Mouse (Mus musculus): Measurements from ENCODE around the gene Fam57b. TPM values are rescaled to one million over a fixed set of nuclear protein-coding genes. Genes with fewer than 3 reads are reported as not detected.

Fam57b gene
- 10 to 100 TPM; 12.9 to 13.7 TPM for total RNA-seq (2021)
- long read RNA-seq, experiment 1, partial matches to known transcripts = 0 of 5 reads
- long read RNA-seq, experiment 1, other reads (novel, unspliced or antisense) = 4 of 5 reads
- long read RNA-seq, experiment 2, partial matches to known transcripts = 3 of 4 reads
- long read RNA-seq, experiment 2, other reads (novel, unspliced or antisense) = 1 of 4 reads

DNA sequence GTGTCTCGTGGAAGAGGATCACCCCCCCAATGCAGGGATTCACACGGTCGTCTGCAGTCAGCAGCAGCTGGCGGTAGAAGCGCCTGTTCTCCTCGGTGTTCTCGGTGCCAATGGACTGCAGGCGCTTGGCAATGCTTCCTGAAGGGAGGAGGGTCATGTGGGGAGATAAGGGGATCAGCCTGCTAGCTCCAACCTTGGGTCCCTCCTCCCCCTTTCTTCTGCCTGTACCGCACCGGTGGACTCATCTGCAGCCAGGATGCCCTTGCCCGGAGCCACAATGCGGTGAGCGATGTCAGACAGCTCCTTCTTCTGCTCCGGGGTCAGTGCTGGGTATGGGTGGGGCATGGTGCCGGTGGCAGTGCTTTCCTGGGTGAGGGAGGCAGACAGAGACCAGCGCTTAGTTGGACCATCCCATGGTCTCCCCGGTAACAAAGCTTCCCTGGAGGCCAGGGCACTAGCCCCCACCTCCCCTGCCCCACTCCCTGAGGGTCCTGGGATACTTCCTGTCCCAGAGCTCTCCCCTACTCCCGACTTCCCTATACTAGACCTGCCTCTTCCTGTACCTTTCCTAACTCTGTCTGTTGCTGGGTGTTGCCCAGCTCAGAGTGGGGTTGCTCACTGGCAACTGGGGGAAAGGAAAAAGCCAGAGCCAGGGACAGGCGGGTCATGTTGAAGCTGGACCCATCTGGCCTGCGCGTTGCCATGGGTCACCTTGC, at the start of gene Fam57b:
TSS of gene Fam57b (plus strand) at position 258 of the 716 bp plus-strand sequence.
- intact Hi-C loops (cut with DNase I) = loop anchor here (10.0 kb wide), 2 partner anchors 547 to 677 kb away; partner anchors contain the start of genes Fbrs and Zfp768
- DNase-seq = peak; percentile 55 to 62

DNA sequence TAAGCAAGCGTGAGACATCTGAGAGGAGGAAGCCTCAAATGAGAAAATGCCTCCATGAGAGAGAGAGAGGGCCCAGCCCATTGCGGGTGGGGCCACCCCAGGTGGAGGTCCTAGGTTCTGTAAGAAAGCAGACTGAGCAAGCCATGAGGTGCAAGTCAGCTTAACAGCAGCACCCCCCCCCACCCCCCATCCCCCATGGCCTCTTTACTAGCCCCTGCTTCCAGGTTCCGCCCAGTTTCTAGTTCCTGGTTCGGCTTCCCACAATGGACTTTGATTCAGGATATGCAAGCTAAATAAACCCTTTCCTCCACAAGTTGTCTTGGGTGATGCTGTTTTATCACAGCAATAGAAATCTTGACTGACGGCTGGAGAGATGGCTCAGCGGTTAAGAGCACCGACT, 48.6 kb upstream of the Fam57b start:
- intact Hi-C loops (cut with DNase I) = no loop called here

DNA sequence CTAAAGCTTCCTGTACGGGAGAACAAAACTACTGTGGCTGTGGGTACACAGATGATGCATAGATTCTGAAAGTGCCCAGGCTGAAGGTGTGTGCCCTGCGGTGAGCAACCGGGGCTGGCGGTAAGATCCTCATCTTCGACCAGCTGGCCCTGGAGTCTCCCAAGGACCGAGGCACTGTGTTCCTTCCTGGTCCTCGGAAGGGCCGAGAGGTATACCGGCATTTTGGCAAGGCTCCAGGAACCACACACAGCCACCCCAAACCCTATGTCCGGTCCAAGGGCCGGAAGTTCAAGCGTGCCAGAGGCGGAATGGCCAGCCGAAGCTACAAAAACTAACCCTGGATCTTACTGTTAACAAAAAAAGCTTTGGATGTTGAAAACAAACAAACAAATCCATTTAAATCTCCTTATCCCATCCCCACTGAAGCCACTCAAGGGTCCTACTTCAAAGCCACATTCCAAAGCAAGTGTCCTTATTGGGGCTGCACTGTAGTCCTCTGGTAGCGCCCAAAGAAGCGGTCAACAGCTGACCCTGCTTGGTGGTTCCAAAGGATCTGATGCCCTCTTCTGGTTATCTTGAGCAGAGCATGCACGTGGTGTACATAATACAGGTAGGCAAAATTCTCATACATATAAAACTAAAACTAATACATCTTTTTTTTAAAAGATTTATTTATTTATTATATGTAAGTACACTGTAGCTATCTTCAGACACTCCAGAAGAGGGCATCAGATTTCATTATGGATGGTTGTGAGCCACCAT, 47.7 kb upstream of the Fam57b start:
- intact Hi-C loops (cut with DNase I) = no loop called here

More for the DNA sequence above, 48.6 kb upstream of the Fam57b start:
- DNase-seq = no peak

DNA sequence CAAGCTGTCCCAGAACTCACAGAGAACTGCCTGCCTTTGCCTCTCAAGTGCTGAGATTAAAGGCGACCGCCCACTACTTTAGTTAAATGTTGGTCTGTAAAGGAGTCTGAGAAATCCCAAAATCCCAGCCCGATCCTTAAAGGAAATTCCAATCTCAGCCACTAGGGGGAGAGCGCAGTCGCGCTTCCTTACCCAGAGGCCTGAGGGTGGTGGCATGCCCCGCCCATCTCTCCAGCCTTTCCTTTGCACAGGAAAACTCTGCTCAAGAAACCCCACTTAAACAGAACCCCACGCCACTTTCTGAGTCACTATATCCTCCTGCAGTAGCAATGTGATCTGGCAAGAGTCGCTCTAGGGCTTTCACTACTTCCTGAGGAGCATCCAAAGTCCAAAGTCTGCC, 42.6 kb upstream of the Fam57b start:
- peak; percentile 76 to 86 for DNase-seq
- intact Hi-C loops (cut with DNase I) = loop anchor here (5.0 kb wide), 1 partner anchor 352 kb away; no protein-coding TSS in a partner anchor

More for the DNA sequence above, 47.7 kb upstream of the Fam57b start:
- no peak for DNase-seq

DNA sequence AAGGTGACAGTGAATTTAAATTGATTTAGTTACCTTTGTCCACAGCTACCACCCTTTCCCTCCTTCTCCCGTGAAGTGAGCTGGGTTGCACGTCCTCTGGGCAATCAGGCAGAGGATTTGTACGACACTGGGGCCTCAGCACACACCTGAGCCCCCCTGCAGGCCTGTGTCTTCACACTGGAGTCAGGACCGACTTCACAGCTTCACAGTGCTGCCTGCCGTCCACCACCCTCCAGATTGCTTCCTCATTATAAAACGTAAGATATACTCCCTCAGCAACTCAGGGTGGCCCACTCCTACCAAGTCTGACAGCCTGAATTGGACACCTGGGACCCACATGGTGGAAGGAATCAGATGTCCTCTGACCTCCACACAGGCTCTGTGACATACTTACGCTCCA, 38.9 kb upstream of the Fam57b start:
- intact Hi-C loops (cut with DNase I) = loop anchor here (5.0 kb wide), 1 partner anchor 349 kb away; no protein-coding TSS in a partner anchor

DNA sequence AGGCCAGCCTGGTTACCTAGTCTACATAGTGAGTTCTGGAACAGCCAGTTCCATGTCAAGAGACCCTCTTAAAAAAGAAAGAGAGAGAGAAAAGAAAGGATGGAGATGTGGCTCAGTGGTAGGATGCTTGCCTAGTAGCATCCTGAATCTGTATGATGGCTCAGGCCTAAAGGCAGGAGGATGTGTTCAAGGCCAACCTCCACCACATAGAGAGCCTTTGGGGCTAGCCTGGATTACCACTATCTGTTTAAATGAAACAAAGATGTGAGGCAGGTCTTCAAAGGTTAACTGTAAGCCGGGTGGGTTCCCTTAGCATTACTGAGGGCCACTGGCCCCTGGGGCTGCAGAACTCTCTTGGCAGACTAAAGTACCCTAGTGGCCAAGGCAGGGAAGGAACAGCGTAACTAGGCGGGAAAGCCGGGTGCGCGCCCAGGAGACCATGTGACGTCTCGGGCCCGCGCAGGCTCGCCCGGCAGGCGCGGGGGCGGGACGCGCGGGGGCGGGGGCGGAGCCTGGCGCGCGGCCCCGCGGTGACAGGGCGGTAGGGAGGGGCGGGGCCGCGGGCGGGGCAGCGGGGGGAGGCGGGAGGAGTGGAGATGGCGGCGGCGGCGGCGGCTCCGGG, 38.3 kb upstream of the Fam57b start, which contains the start of gene Mapk3:
TSS of gene Mapk3 (plus strand) at position 552 of the 622 bp plus-strand sequence.
- intact Hi-C loops (cut with DNase I) = loop anchor here (5.0 kb wide), 1 partner anchor 348 kb away; no protein-coding TSS in a partner anchor
- DNase-seq = peak; percentile 92 to 93

More for the DNA sequence above, 38.9 kb upstream of the Fam57b start:
- no peak for DNase-seq

DNA sequence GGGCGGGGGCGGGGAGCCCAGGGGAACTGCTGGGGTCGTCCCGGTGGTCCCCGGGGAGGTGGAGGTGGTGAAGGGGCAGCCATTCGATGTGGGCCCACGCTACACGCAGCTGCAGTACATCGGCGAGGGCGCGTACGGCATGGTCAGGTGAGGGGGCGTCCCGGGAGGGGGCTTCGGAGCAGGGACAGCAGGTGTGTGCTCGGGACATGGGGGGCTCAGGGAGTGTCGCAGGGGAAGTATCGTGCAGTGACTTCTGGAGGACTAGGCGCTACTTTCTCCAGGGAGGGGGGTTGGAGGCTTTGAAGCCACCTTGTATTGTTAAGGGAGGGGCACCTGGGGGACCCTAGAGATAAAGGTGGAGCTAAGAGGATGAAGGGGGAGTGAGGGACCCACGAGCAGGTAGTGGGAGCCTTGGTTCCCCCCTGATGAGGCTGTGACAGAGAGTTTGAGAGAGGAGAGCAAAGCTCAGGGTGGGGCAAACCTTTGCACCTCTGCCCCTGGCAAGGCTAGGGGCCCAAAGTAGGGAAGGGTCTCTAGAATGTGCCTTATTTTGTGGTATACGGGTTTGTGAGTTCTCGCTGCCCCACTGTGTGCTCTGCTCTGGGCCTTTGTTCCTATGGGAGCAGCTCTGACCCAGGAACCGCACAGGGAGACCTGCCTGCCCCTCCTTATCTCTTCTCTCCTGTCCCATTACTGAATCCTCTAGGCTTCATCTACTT, 37.6 kb upstream of the Fam57b start:
- no peak for DNase-seq
- intact Hi-C loops (cut with DNase I) = loop anchor here (2.0 to 5.0 kb wide), 2 partner anchors 15 to 347 kb away; no protein-coding TSS in a partner anchor

DNA sequence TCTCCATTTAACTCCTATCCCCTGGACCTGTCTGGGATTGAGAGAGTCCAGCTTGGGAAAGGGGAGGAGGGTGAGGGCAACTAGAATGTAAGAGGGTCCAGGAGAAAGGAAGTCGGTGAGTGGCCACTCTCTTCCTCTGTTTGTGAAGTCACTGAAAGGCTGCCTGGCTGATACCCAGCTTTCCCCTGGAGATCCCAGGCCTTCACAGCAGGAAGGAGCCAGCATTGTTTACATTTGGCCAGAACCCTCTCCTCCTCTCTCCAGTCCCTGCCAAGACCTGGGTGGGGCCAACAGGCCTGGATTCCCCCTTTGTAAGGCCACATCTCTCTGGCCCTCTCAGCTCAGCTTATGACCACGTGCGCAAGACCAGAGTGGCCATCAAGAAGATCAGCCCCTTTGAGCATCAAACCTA, 37.1 kb upstream of the Fam57b start:
- intact Hi-C loops (cut with DNase I) = loop anchor here (2.0 kb wide), 1 partner anchor 14 kb away; no protein-coding TSS in a partner anchor
- DNase-seq = peak; percentile 80 to 82

DNA sequence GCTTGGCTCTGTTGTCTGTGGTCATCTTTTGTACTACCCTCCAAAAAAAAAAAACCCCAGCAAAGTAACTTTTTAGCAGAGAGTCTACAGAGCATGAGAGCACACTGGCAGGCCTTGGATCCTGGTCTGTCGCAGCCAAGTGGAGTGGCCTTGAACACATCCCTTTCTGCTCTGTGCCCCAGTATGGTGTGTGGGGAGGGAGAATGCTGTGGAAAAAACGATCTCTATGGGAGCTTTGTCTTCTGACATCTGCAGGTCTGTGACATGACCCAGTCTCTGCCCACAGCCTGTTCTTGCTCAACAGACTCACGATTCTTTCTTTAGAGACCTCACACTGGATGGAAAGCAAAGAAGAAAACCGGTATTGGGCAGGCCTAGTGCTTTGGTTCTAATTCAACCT, 36.5 kb upstream of the Fam57b start:
- intact Hi-C loops (cut with DNase I) = loop anchor here (2.0 kb wide), 1 partner anchor 14 kb away; no protein-coding TSS in a partner anchor
- DNase-seq = no peak

DNA sequence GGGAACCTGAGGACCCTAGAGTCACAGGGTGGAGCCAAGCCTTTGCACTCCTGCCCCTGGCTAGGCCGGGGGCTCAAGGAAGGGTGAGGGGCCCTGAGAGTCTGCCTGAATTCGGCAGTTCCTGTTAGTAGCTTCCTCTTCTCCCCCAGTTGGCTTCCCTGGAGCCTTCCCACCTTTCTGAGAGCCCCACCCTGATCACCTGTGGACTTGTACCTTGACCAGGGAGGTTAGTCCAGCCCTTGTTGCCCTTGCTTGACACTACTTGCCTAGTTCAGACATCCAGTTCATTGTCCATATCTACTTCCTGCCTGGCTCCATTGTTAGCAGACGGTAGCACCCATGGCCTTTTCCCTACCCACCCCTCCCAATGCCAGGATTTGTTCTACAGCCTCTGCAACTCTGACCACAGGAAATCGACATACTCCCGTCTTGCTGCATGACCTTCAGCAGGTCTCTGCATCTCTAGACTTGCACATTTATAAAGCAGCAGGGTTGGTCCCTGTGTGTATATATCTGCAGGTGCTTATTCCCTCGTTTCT, 35.9 kb upstream of the Fam57b start:
- intact Hi-C loops (cut with DNase I) = loop anchor here (2.0 kb wide), 1 partner anchor 13 kb away; no protein-coding TSS in a partner anchor
- DNase-seq = no peak

DNA sequence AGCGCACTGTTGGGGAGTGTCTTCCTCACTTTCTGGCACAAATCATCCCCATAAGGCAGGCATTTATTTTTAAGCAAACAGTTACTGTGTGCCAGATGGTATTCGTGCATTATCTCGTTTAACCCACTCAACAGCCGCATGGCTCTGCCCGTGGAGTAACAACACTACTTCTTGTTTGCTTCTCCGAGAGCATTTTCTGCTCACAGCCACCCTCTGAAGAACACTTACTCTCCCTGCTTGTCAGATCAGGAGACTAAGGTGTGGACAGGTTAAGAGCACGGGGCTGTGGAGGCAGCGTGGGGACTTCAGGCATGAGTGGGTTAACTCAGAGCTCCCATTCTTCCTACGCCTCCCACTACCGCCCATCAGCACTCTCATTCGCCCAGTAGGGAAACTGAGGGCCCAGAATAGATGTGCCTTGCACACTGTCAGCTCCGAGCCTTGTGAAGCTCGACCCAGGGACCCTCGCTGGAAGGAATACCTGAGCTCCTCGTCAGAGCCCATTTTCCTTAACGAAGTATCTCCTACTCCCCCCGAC, 34.9 kb upstream of the Fam57b start:
- intact Hi-C loops (cut with DNase I) = no loop called here

DNA sequence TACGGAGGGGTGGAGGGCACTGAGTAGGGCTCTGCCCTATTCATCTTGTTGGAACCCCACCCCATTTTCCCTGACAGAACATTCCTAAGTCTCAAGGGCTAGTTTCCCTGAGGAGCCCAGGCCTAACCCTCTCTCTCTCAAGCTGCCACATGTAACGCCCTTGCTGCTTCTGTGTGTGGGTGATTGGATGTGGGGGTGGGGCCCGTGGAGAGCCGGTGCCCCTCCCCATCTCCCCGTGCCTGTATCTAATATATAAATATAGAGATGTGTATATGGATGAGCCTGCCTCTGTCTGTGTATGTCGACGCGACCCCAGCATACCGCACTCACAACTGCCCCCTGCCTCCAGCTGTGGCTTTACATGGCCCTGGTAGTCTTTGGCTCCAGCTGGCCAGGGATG, 31.9 kb upstream of the Fam57b start:
- intact Hi-C loops (cut with DNase I) = no loop called here
- no peak for DNase-seq

More for the DNA sequence above, 34.9 kb upstream of the Fam57b start:
- DNase-seq = no peak

DNA sequence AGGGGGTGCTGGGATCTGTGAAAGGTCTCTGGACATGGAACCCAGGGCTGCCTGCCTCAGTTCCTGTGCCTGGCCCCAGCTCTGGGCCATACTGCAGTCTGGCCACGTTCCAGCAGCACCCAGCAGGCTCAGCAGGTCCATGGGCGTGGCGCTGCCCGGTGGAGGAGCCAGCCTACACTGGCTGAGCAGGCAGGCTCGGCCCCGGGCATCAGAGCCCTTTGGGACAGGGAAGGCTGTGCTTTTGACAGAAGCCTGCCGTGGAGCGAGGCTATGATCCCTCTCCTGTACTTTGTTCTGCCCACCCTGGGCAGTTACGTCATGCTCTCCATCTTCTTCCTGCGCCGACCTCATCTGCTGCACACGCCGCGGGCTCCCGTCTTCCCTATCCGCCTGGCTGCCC, 31.3 kb upstream of the Fam57b start, which contains the start of gene Gdpd3:
TSS of gene Gdpd3 (plus strand) at position 134 of the 400 bp plus-strand sequence.
- intact Hi-C loops (cut with DNase I) = no loop called here
- DNase-seq = no peak

DNA sequence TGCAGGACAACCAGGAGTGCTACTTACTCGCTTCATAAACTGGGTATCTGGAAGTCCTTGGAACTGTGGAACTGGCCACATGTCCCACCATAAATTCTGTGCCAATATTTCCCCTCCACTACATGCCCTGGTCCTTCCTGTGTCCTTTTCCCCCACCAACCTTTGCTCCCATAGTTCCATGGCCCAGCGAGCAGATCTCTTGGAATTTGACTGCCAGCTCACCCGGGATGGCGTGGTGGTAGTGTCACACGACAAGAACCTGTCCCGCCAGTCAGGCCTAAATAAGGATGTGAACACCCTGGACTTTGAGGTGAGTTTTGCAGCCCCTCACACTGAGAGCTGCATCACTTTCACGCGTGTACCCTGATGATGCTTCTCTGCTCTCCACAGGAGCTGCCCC, 30.5 kb upstream of the Fam57b start:
- DNase-seq = no peak
- intact Hi-C loops (cut with DNase I) = no loop called here

DNA sequence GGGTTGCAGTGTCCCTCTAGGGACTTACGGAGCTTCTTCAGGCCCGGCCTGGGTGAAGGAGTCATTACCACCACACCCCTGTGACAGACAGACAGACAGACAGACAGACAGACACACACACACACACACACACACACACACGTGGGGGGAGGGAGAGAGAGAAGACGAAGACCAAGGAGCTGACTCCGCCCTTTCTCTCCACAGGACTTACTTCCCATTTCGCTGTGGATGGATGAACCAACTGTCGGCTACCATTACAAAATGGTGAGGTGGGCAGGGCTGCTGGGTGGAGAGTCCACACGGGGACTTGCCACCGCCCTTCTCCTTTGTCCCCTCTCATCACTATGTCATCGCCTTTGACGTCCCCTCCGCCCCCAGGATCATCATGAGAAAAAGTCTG, 26.7 kb upstream of the Fam57b start:
- intact Hi-C loops (cut with DNase I) = no loop called here
- no peak for DNase-seq

DNA sequence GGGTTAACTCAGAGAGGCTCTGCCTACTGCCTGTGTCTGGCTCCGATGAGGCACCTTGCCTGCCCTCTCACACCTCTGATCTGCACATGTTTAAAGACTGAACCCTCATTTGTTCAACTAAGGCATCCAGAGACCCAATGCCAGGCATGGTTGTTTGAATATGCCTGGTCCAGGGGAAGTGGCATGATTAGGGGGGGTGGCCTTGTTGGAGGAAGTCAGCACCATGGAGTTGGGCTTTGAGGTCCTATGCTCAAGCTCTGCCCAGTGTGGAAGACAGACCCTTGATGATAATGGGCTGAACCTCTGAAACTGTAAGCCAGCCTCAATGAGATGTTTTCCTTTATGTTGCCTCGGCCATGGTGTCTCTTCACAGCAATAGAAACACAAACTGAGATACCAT, 24.1 kb upstream of the Fam57b start:
- intact Hi-C loops (cut with DNase I) = no loop called here
- DNase-seq = no peak

DNA sequence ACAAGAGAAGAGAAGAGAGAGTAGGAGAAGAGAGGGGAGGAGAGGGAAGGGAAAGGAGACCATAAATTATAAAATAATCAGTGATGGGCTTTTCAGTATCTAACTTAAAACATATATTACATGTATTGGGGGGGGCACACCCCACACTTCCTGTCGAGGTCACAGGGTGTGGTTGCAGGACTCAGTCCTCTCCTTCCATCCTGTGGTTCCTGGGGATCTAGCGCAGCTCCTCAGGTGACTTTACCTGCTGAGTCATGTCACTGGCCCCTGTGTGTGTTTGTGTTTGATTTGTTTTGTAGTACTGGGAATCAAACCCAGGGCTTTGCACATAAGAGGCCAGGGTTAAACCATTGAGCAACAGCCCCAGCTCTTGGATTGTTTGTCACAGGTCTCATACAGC, 23.0 kb upstream of the Fam57b start:
- no peak for DNase-seq
- intact Hi-C loops (cut with DNase I) = loop anchor here (2.0 kb wide), 1 partner anchor 14 kb away; no protein-coding TSS in a partner anchor

DNA sequence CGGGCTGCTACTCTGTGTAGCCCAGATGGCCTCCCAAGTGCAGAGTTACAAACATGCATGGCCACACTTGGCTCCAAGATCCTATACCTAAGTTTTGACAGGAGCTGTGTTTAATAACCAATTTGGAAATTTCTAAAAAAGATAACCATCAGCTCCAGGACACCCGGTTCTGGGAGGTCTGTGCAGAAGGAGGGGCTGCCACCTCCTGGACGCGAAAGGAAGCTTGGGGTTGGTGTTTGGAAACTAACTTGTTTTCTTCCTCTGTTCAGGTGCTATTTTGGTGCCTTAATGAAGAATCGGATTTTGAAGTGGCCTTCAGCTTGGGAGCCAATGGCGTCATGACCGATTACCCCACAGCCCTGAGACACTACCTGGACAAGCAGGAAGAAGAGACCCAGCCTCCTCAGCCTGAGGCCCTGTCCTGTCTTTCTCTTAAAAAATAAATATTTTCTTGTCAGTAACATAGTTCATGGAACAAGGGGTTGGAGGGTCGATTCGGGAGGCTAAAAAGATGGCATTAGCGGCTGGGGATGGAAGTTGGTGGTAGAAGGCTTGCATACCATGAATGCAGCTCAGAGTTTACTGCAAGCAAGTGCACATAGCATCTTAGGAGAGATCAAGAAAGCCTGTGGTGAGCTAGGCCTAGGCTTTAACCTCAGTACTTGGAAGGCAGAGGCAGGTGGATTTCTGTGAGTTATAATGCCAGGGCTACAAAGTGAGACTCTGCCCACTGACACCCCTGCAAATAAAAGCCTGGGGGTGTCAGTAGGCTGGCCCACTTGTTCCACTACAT, 22.1 kb upstream of the Fam57b start:
- intact Hi-C loops (cut with DNase I) = loop anchor here (2.0 kb wide), 1 partner anchor 15 kb away; no protein-coding TSS in a partner anchor
- no peak for DNase-seq

Measured in heart, postnatal 14 days (tissue).